Mouse (Mus musculus): ENCODE measurements at regions not wholly inside any gene's neighbourhood (a gene's known extent, or its start where the extent isn't known, plus 50 kb on each side); places are given as distances from the start of the nearest gene placed in this dataset.

DNA sequence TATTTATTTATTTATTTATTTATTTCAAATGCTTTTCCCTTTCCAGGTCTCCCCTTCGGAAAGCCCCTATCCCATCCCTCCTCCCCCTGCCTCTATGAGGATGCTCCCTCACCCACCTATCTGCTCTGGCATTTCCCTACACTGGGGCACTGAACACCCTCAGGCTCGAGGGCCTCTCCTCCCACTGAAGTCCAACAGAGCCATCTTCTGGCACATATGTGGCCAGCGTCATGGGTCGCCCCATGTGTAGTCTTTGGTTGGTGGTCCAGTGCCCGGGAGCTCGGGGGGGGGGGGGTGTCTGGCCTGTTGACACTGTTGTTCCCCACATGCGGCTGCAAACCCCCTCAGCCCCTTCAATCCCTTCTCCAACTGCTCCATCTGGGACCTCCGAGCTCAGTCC lies 99.6 kb upstream of the Tspan8 start:
- H3K27me3 ChIP-seq (replicated peaks; ENCODE audit: control insufficient read depth, insufficient read depth, low read length) = no peaks in the 10 kb centered on the region
- H3K4me3 ChIP-seq (ENCODE audit: low read depth, low read length) = no peak overlapping the region
- 0 out of 2 replicates have a peak, but pooled peaks cover 3% of the 10 kb centered on the region for H3K4me1 ChIP-seq (ENCODE audit: control insufficient read depth, insufficient read depth, low read length)
- no peak overlapping the region for H3K9ac ChIP-seq (ENCODE audit: low read depth, low read length)
- no peaks in the 10 kb centered on the region for H3K36me3 ChIP-seq (ENCODE audit: control insufficient read depth, insufficient read depth, low read length)
- DNase-seq (ENCODE audit: low spot score) (no peak), ATAC-seq (ENCODE audit: low read depth) (no peak)
- H3K4me2 ChIP-seq (ENCODE audit: low read depth, low read length) = no peak overlapping the region
- H3K27ac ChIP-seq (replicated peaks; ENCODE audit: low read depth, low read length) = no peak overlapping the region
- no peaks in the 10 kb centered on the region for H3K9me3 ChIP-seq (ENCODE audit: control insufficient read depth, low read length)
- 89% methylated on average over 8 of the region's 8 CpGs for WGBS

- Histone ChIP-seq H3K4me2 (ENCODE audit: low read depth, low read length) (no peak overlapping the region), H3K27ac (replicated peaks; ENCODE audit: low read depth, low read length) (no peak overlapping the region), H3K9me3 (ENCODE audit: control insufficient read depth, low read length) (no peaks in the 10 kb centered on the region), H3K27me3 (replicated peaks; ENCODE audit: control insufficient read depth, insufficient read depth, low read length) (no peaks in the 10 kb centered on the region), H3K4me3 (ENCODE audit: low read depth, low read length) (no peak overlapping the region), H3K9ac (ENCODE audit: low read depth, low read length) (no peak overlapping the region), H3K4me1 (ENCODE audit: control insufficient read depth, insufficient read depth, low read length) (no peaks in the 10 kb centered on the region), H3K36me3 (ENCODE audit: control insufficient read depth, insufficient read depth, low read length) (no peaks in the 10 kb centered on the region)
- WGBS = 92% methylated on average over 3 of the region's 3 CpGs
- ATAC-seq (ENCODE audit: low read depth) (no peak), DNase-seq (ENCODE audit: low spot score) (no peak)
These were observed 94.0 kb upstream of the Tspan8 start for GRCm38 (mm10) chr10:115722589-115722988.

- WGBS = 84% methylated on average over 10 of the region's 10 CpGs
- Histone ChIP-seq H3K4me2 (ENCODE audit: low read depth, low read length) (no peak overlapping the region), H3K9me3 (ENCODE audit: control insufficient read depth, low read length) (no peaks in the 10 kb centered on the region), H3K27ac (replicated peaks; ENCODE audit: low read depth, low read length) (no peak overlapping the region), H3K27me3 (replicated peaks; ENCODE audit: control insufficient read depth, insufficient read depth, low read length) (no peaks in the 10 kb centered on the region), H3K4me1 (ENCODE audit: control insufficient read depth, insufficient read depth, low read length) (no peaks in the 10 kb centered on the region), H3K36me3 (ENCODE audit: control insufficient read depth, insufficient read depth, low read length) (no peaks in the 10 kb centered on the region), H3K9ac (ENCODE audit: low read depth, low read length) (no peak overlapping the region), H3K4me3 (ENCODE audit: low read depth, low read length) (no peak overlapping the region)
- DNase-seq (ENCODE audit: low spot score) (peak; percentile 19), ATAC-seq (ENCODE audit: low read depth) (no peak)
These were observed 73.8 kb upstream of the Tspan8 start for GRCm38 (mm10) chr10:115742634-115743347.

- no peaks in the 10 kb centered on the region for H3K36me3 ChIP-seq (ENCODE audit: control insufficient read depth, insufficient read depth, low read length)
- no peaks in the 10 kb centered on the region for H3K27me3 ChIP-seq (replicated peaks; ENCODE audit: control insufficient read depth, insufficient read depth, low read length)
- H3K4me2 ChIP-seq (ENCODE audit: low read depth, low read length) = no peak overlapping the region
- H3K9ac ChIP-seq (ENCODE audit: low read depth, low read length) = no peak overlapping the region
- H3K4me1 ChIP-seq (ENCODE audit: control insufficient read depth, insufficient read depth, low read length) = no peaks in the 10 kb centered on the region
- DNase-seq (ENCODE audit: low spot score) (no peak), ATAC-seq (ENCODE audit: low read depth) (no peak)
- 76% methylated on average over 2 of the region's 2 CpGs for WGBS
- no peak overlapping the region for H3K27ac ChIP-seq (replicated peaks; ENCODE audit: low read depth, low read length)
- no peaks in the 10 kb centered on the region for H3K9me3 ChIP-seq (ENCODE audit: control insufficient read depth, low read length)
- H3K4me3 ChIP-seq (ENCODE audit: low read depth, low read length) = no peak overlapping the region
These were observed 66.8 kb upstream of the Tspan8 start for GRCm38 (mm10) chr10:115749844-115750243.

DNA sequence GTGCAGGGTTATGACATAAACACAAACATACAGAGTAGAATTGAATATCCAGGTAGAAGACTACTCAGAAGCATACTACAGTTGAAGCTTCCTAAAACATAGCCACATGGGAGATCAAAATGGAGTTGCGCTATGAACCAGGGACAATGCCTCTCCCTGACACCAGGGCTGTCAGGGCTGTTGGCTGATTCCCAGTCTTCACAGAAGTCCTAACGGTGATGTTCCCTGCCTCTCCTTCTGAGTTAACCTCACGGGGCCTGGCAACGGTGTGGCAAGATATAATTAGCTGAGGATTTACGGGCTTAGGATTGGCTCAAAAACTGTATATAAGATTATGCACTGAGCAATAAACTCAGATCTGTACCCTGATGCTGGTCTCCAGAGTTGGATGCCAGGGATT lies 66.4 kb upstream of the Tspan8 start:
- Histone ChIP-seq H3K4me2 (ENCODE audit: low read depth, low read length) (no peak overlapping the region), H3K4me1 (ENCODE audit: control insufficient read depth, insufficient read depth, low read length) (no peaks in the 10 kb centered on the region), H3K9me3 (ENCODE audit: control insufficient read depth, low read length) (no peaks in the 10 kb centered on the region), H3K27me3 (replicated peaks; ENCODE audit: control insufficient read depth, insufficient read depth, low read length) (no peaks in the 10 kb centered on the region), H3K27ac (replicated peaks; ENCODE audit: low read depth, low read length) (no peak overlapping the region), H3K4me3 (ENCODE audit: low read depth, low read length) (no peak overlapping the region), H3K36me3 (ENCODE audit: control insufficient read depth, insufficient read depth, low read length) (no peaks in the 10 kb centered on the region), H3K9ac (ENCODE audit: low read depth, low read length) (no peak overlapping the region)
- ATAC-seq (ENCODE audit: low read depth) = no peak
- WGBS = 90% methylated on average over 5 of the region's 5 CpGs
- no peak for DNase-seq (ENCODE audit: low spot score)

GRCm38 (mm10) chr10:115758667-115759066 lies 58.0 kb upstream of the Tspan8 start:
- ATAC-seq (ENCODE audit: low read depth) (no peak), DNase-seq (ENCODE audit: low spot score) (no peak)
- Histone ChIP-seq H3K4me2 (ENCODE audit: low read depth, low read length) (no peak overlapping the region), H3K27ac (replicated peaks; ENCODE audit: low read depth, low read length) (no peak overlapping the region), H3K27me3 (replicated peaks; ENCODE audit: control insufficient read depth, insufficient read depth, low read length) (no peaks in the 10 kb centered on the region), H3K4me1 (ENCODE audit: control insufficient read depth, insufficient read depth, low read length) (no peaks in the 10 kb centered on the region), H3K4me3 (ENCODE audit: low read depth, low read length) (no peak overlapping the region), H3K9me3 (ENCODE audit: control insufficient read depth, low read length) (no peaks in the 10 kb centered on the region), H3K36me3 (ENCODE audit: control insufficient read depth, insufficient read depth, low read length) (no peaks in the 10 kb centered on the region), H3K9ac (ENCODE audit: low read depth, low read length) (no peak overlapping the region)
- WGBS = 63% methylated on average over 1 of the region's 1 CpGs
